Mouse (Mus musculus): ENCODE measurements around the gene Prrx2.

GRCm38 (mm10) chr2:30927151-30927781 is 92.5 kb downstream of the Prrx2 start:
- TF ChIP-seq CTCF (IDR thresholded peaks at IDR 0.05) = no peak
- TF ChIP-seq EP300 (IDR thresholded peaks at IDR 0.05) = peak; percentile 88

Data from lung, postnatal 0 days (tissue).